Mouse (Mus musculus) lung, postnatal 0 days (tissue): ENCODE measurements around the gene Mafk. TPM values are rescaled to one million over a fixed set of nuclear protein-coding genes. Genes with fewer than 3 reads are reported as not detected.

Source experiments
- ATAC-seq: fragments of 200-750 bp; cut with Nextera tagmentation; 2 replicates; pipeline ENCODE4 v1.8.0; 2017; ENCODE audit warnings: moderate library complexity
- DNase-seq: peaks from one replicate; pipeline ENCODE4 v3.0.0-alpha.2; 2016; ENCODE audit warnings: low spot score
- H3K27ac ChIP-seq: fragments of 300-500 bp; sonication (generic); 2 replicates; pipeline ENCODE4 v1.5.1; 2014; ENCODE audit warnings: antibody characterized with exemption, mild to moderate bottlenecking, low read length, mixed read lengths
- H3K27me3 ChIP-seq: fragments of 300-500 bp; sonication (generic); replicated peaks from 2 replicates; pipeline ENCODE4 v1.6.1; 2014; ENCODE audit warnings: low read length, mixed read lengths; ENCODE audit not compliant: insufficient read depth
- H3K36me3 ChIP-seq: fragments of 300-500 bp; sonication (generic); 2 replicates; pipeline ENCODE4 v1.6.1; 2014; ENCODE audit warnings: low read length, mixed read lengths; ENCODE audit not compliant: insufficient read depth
- H3K4me1 ChIP-seq: fragments of 300-500 bp; sonication (generic); 2 replicates; pipeline ENCODE4 v1.6.1; 2014; ENCODE audit warnings: antibody characterized with exemption, low read depth, low read length, mixed read lengths; ENCODE audit not compliant: insufficient read depth
- H3K4me2 ChIP-seq: fragments of 300-500 bp; sonication (generic); replicated peaks from 2 replicates; pipeline ENCODE4 v1.6.1; 2014; ENCODE audit warnings: low read depth, mild to moderate bottlenecking, low read length, moderate library complexity, mixed read lengths
- H3K4me3 ChIP-seq: fragments of 300-500 bp; sonication (generic); 2 replicates; pipeline ENCODE4 v1.5.1; 2014; ENCODE audit warnings: low read depth, low read length
- H3K9ac ChIP-seq: fragments of 300-500 bp; sonication (generic); replicated peaks from 2 replicates; pipeline ENCODE4 v1.6.1; 2014; ENCODE audit warnings: low read depth, mild to moderate bottlenecking
- H3K9me3 ChIP-seq: fragments of 300-500 bp; sonication (generic); 2 replicates; pipeline ENCODE4 v1.6.1; 2016; ENCODE audit warnings: low read length, mixed read lengths
- CTCF ChIP-seq: IDR thresholded peaks from 2 replicates; pipeline ENCODE4 v1.5.1; 2016; ENCODE audit warnings: antibody characterized with exemption, mild to moderate bottlenecking
- EP300 ChIP-seq: IDR thresholded peaks from 2 replicates; pipeline ENCODE4 v1.6.1; 2016; ENCODE audit warnings: antibody characterized with exemption, mild to moderate bottlenecking, control low read depth
- WGBS: fragments of 180-500 bp; shearing (Covaris S2); extraction: QIAGEN DNeasy Blood & Tissue Kit; methylation state at CpG from one replicate; pipeline ENCODE4 v1.1.7; 2014; 5-methylcytosine and 5-hydroxymethylcytosine counted together
- polyA plus RNA-seq: library from polyadenylated mRNA; unstranded; fragments of >200 nt; fragmentation: Nextera tagmentation; extraction: Ambion mirVana; gene quantifications from 2 replicates; pipeline ENCODE4 v1.2.1, GENCODE M21; 2015

Mafk gene
- polyA plus RNA-seq, 1 experiment from 2014 or later, result 38.5 TPM

GRCm38 (mm10) chr5:139818056-139818455, 26.7 kb downstream of the Mafk start:
- Histone ChIP-seq H3K9me3 (no peaks in the 10 kb centered on the region), H3K4me1 (no peaks in the 10 kb centered on the region), H3K27ac (no peak overlapping the region), H3K4me3 (no peak overlapping the region), H3K9ac (no peak overlapping the region), H3K4me2 (no peak overlapping the region), H3K36me3 (no peaks in the 10 kb centered on the region), H3K27me3 (no peaks in the 10 kb centered on the region)
- ATAC-seq (no peak), DNase-seq (no peak)
- no peak for TF ChIP-seq CTCF
- no peak for TF ChIP-seq EP300
- 77% methylated on average over 3 of the region's 3 CpGs for WGBS

DNA sequence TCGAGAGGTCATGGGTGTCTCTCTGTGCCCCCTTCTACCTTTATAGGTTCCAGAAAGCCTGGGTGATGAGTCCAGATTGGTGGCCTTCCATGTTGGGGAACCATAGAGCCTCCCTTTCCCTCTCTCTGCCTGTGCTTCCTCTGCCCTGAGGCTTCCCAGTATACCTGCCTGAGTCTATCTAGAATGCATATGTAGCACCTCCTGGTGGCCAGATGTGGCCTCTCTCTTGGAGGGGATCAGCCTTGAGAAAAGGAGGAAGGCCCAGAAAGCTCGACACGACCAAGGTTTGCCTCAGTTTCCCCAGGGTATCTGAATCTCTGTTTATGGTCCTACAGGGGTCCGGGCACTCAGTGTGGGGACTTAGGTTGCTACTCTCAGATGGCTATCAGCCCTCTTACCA, 27.5 kb downstream of the Mafk start:
- peak; percentile 76 for TF ChIP-seq CTCF
- TF ChIP-seq EP300, result no peak
- Histone ChIP-seq H3K9ac (no peak overlapping the region), H3K4me1 (no peaks in the 10 kb centered on the region), H3K9me3 (no peaks in the 10 kb centered on the region), H3K27me3 (no peaks in the 10 kb centered on the region), H3K4me2 (no peak overlapping the region), H3K27ac (no peak overlapping the region), H3K36me3 (peaks cover 3% of the 10 kb centered on the region; the same call in 1 of the 2 replicates), H3K4me3 (no peak overlapping the region)
- 46% methylated on average over 4 of the region's 4 CpGs for WGBS
- ATAC-seq (peak; percentile 12; the same call in 1 of the 2 replicates), DNase-seq (peak; percentile 47)

- Histone ChIP-seq H3K9ac (no peak within 1 kb of the TSS), H3K4me3 (no peak within 1 kb of the TSS), H3K9me3 (no peaks in the 10 kb centered on the region), H3K27me3 (no peaks in the 10 kb centered on the region), H3K27ac (no peak within 1 kb of the TSS), H3K36me3 (peaks cover 4% of the 10 kb centered on the region; the same call in 1 of the 2 replicates), H3K4me2 (no peak within 1 kb of the TSS), H3K4me1 (no peaks in the 10 kb centered on the region)
- DNase-seq (no peak), ATAC-seq (no peak)
- 84% methylated on average over 9 of the region's 9 CpGs for WGBS
- TF ChIP-seq CTCF (no peak), EP300 (no peak)
These were observed 28.3 kb downstream of the Mafk start, which contains the start of gene Tmem184a for GRCm38 (mm10) chr5:139819538-139820181. TSS of gene Tmem184a (minus strand) at chr5:139819917.

- H3K9me3 ChIP-seq, result no peaks in the 10 kb centered on the region
- no peak overlapping the region for H3K9ac ChIP-seq
- peaks cover 6% of the 10 kb centered on the region; the same call in 1 of the 2 replicates for H3K4me1 ChIP-seq
- no peak for ATAC-seq
- H3K4me2 ChIP-seq, result no peak overlapping the region
- H3K27me3 ChIP-seq, result no peaks in the 10 kb centered on the region
- no peak for TF ChIP-seq EP300
- TF ChIP-seq CTCF, result no peak
- 71% methylated on average over 12 of the region's 12 CpGs for WGBS
- DNase-seq, result no peak
- H3K36me3 ChIP-seq, result peaks cover 4% of the 10 kb centered on the region; the same call in 1 of the 2 replicates
- no peak overlapping the region for H3K4me3 ChIP-seq
- H3K27ac ChIP-seq, result no peak overlapping the region
These were observed 30.4 kb downstream of the Mafk start for GRCm38 (mm10) chr5:139821466-139822459.

DNA sequence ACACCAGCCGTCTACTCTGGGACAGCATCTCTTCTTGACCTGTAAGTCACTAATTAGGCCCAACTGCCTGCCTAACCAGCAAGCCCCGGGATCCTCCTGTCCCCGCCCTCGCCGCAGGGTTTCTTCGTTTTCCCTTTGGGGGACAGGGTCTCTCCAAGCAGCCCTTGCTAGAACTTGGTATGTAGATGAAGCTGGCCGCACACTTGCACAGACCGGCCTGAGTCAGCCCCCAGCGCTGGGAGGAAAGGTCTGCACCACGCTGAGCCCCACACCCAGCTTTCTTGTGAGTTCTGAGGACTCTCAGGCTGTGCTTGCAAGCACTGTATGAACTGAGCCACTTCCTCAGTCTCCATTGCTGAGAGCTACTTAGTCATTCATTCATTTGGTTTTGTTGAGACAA, 33.2 kb downstream of the Mafk start:
- H3K27ac ChIP-seq, result no peak overlapping the region
- no peaks in the 10 kb centered on the region for H3K9me3 ChIP-seq
- peaks cover 6% of the 10 kb centered on the region; the same call in 1 of the 2 replicates for H3K4me1 ChIP-seq
- DNase-seq (no peak), ATAC-seq (no peak)
- H3K36me3 ChIP-seq, result peaks cover 4% of the 10 kb centered on the region; the same call in 1 of the 2 replicates
- no peak overlapping the region for H3K4me2 ChIP-seq
- TF ChIP-seq CTCF (no peak), EP300 (no peak)
- no peaks in the 10 kb centered on the region for H3K27me3 ChIP-seq
- no peak overlapping the region for H3K9ac ChIP-seq
- no peak overlapping the region for H3K4me3 ChIP-seq
- 85% methylated on average over 10 of the region's 10 CpGs for WGBS

DNA sequence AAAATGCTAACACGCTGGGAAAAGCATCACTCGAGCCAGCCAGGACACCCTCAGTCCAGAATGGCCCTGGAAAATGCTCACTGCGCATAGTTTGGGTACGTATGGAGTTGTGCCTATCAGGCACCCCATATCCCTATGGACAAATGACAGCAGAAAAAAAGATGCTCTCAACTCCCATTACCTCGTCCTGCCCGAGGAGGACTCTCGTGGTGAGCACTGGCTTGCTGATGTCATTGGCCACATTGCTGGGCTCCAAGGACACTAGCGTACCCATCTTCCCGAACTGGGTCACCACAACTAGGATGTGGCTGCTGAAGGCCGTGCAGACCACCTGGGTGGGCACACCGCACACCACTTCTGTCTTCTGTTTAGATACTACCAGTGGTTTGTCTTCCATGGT, 34.6 kb downstream of the Mafk start:
- 31% methylated on average over 11 of the region's 11 CpGs for WGBS
- Histone ChIP-seq H3K9ac (peak overlapping the region; percentile 70), H3K36me3 (peaks cover 4% of the 10 kb centered on the region; the same call in 1 of the 2 replicates), H3K4me1 (peaks cover 6% of the 10 kb centered on the region; the same call in 1 of the 2 replicates), H3K27ac (no peak overlapping the region), H3K9me3 (no peaks in the 10 kb centered on the region), H3K4me3 (peak overlapping the region; percentile 71), H3K27me3 (no peaks in the 10 kb centered on the region), H3K4me2 (peak overlapping the region; percentile 90)
- DNase-seq (no peak), ATAC-seq (no peak)
- TF ChIP-seq CTCF, result no peak
- TF ChIP-seq EP300, result no peak
